Mouse (Mus musculus) heart, adult 11 months (tissue): ENCODE measurements around the gene Dnajb13.
A peak's percentile ranks its signal among the peaks of the same experiment; 100 is the strongest.
"Not testable (repeated sequence)": the region's sequence is repeated elsewhere in the genome, so short reads cannot be mapped to it uniquely, and the experiment has no call there.

Experiments
- DNase-seq: peaks from one replicate; pipeline ENCODE4 v3.0.0; 2022

Gene Dnajb13

GRCm38 (mm10) chr7:100484493-100484892, 30.3 kb downstream of the Dnajb13 start:
- DNase-seq: no peak

- not testable (repeated sequence) for DNase-seq
Measured at GRCm38 (mm10) chr7:100482046-100482445, 32.7 kb downstream of the Dnajb13 start.

- peak; percentile 88 for DNase-seq
Measured at GRCm38 (mm10) chr7:100480175-100480574, 34.6 kb downstream of the Dnajb13 start.

- DNase-seq: no peak
Measured at GRCm38 (mm10) chr7:100479823-100480164, 35.0 kb downstream of the Dnajb13 start.

GRCm38 (mm10) chr7:100479100-100479822, 35.5 kb downstream of the Dnajb13 start:
- DNase-seq: peak; percentile 86

- peak; percentile 98 for DNase-seq
Measured at GRCm38 (mm10) chr7:100474680-100475079, 40.1 kb downstream of the Dnajb13 start.

GRCm38 (mm10) chr7:100473846-100474454, 40.8 kb downstream of the Dnajb13 start:
- DNase-seq: peak; percentile 88

GRCm38 (mm10) chr7:100472777-100473176, 42.0 kb downstream of the Dnajb13 start, which contains the start of gene Ucp3:
Gene Ucp3, plus strand, starts transcription at chr7:100472990.
- DNase-seq: peak; percentile 97

GRCm38 (mm10) chr7:100471407-100471797, 43.4 kb downstream of the Dnajb13 start:
- peak; percentile 80 for DNase-seq

GRCm38 (mm10) chr7:100470796-100471406, 43.9 kb downstream of the Dnajb13 start:
- DNase-seq: peak; percentile 89

- DNase-seq: peak; percentile 82
Measured at GRCm38 (mm10) chr7:100469502-100469901, 45.3 kb downstream of the Dnajb13 start.

- peak; percentile 85 for DNase-seq
Measured at GRCm38 (mm10) chr7:100468761-100469160, 46.0 kb downstream of the Dnajb13 start.

- peak; percentile 92 for DNase-seq
Measured at GRCm38 (mm10) chr7:100466781-100467510, 47.8 kb downstream of the Dnajb13 start.

- DNase-seq: peak; percentile 99
Measured at GRCm38 (mm10) chr7:100465656-100466309, 49.0 kb downstream of the Dnajb13 start.

GRCm38 (mm10) chr7:100465248-100465647, 49.5 kb downstream of the Dnajb13 start:
- no peak for DNase-seq

GRCm38 (mm10) chr7:100464248-100464647, 50.5 kb downstream of the Dnajb13 start:
- peak; percentile 90 for DNase-seq

- peak; percentile 86 for DNase-seq
Measured at GRCm38 (mm10) chr7:100463757-100464156, 51.0 kb downstream of the Dnajb13 start.

GRCm38 (mm10) chr7:100463194-100463593, 51.6 kb downstream of the Dnajb13 start:
- DNase-seq: peak; percentile 77

- peak; percentile 99 for DNase-seq
Measured at GRCm38 (mm10) chr7:100461621-100462151, 53.1 kb downstream of the Dnajb13 start.

GRCm38 (mm10) chr7:100459862-100460261, 54.9 kb downstream of the Dnajb13 start:
- no peak for DNase-seq

- DNase-seq: no peak
Measured at GRCm38 (mm10) chr7:100458153-100458552, 56.6 kb downstream of the Dnajb13 start.
